ENCODE assay signal across 26 mouse cellular contexts in genomic region chr17:65854006-65854405, GRCm38 (mm10). TPM values are rescaled to one million over a fixed set of nuclear protein-coding genes. Genes with fewer than 3 reads are reported as not detected.
DNase-seq lines count a peak whose midpoint lies in the region; ATAC-seq lines count a peak whose summit lies in the region.
"Had no signal": no experiment of that assay in that cellular context is flagged by ENCODE, and none has a peak within 500 bp of the region (broad histone marks: within the 10 kb centered on the region; RNA-seq: fewer than 3 reads in every experiment).

No protein-coding gene starts in this region.

- DNase-seq in liver, embryonic 11.5 days (ENCODE audit: low spot score) = no peak
- DNase-seq in 416B (ENCODE audit: low read depth) = peak; percentile 57
- no peak for DNase-seq in embryo, embryonic 10 days (ENCODE audit: low spot score)
- DNase-seq: adrenal gland, postnatal 14 days; B cell, adult 2 months; cerebellum, adult 11 months; cerebellum, adult 2 months; cerebellum, adult 9-11 months; cerebellum, postnatal 36 days; gastrocnemius, postnatal 14 days; heart, adult 18-20 months; heart, postnatal 14 days; heart, postnatal 4 days had no signal

- 68% methylated on average over 4 of the region's 4 CpGs for whole genome bisulfite sequencing in liver, embryonic 15.5 days (ENCODE audit: insufficient replicate concordance)
- 81% methylated on average over 4 of the region's 4 CpGs for WGBS in liver, embryonic 11.5 days
- WGBS in heart, embryonic 11.5 days (ENCODE audit: insufficient replicate concordance) = 90% methylated on average over 4 of the region's 4 CpGs

- H3K9me3 ChIP-seq in liver, embryonic 15.5 days (replicated peaks) = no peaks in the 10 kb centered on the region
- H3K9me3 ChIP-seq in liver, embryonic 11.5 days (ENCODE audit: control insufficient read depth, low read length) = peaks cover 2% of the 10 kb centered on the region; the same call in 1 of the 2 replicates
- no peaks in the 10 kb centered on the region for H3K9me3 ChIP-seq in heart, embryonic 11.5 days (replicated peaks; ENCODE audit: control insufficient read depth, low read length)
- H3K9me3 ChIP-seq: forebrain, embryonic 10.5 days; forebrain, embryonic 13.5 days; heart, embryonic 13.5 days had no signal

- H3K9ac ChIP-seq in liver, embryonic 15.5 days = no peak overlapping the region
- H3K9ac ChIP-seq in liver, embryonic 11.5 days (ENCODE audit: low read depth, low read length) = no peak overlapping the region
- H3K9ac ChIP-seq in heart, embryonic 11.5 days (ENCODE audit: low read depth, low read length) = no peak overlapping the region
- H3K9ac ChIP-seq: forebrain, embryonic 13.5 days; heart, embryonic 13.5 days; hindbrain, embryonic 14.5 days had no signal

- peaks cover 88% of the 10 kb centered on the region for H3K36me3 ChIP-seq in liver, embryonic 15.5 days (replicated peaks)
- H3K36me3 ChIP-seq in liver, embryonic 11.5 days (ENCODE audit: control insufficient read depth, insufficient read depth, low read length) = peaks cover 40% of the 10 kb centered on the region
- H3K36me3 ChIP-seq in heart, embryonic 11.5 days (ENCODE audit: control insufficient read depth, insufficient read depth, low read length) = peaks cover 13% of the 10 kb centered on the region

- no peak for ATAC-seq in liver, embryonic 15.5 days (ENCODE audit: insufficient read depth)
- no peak for ATAC-seq in liver, embryonic 11.5 days (replicated peaks; ENCODE audit: low FRiP score)
- peak; percentile 55 for ATAC-seq in granulocyte monocyte progenitor cell, adult 5-6 weeks (replicated peaks; ENCODE audit: poor library complexity, severe bottlenecking)
- peak; percentile 41 for ATAC-seq in megakaryocyte progenitor cell, adult 5-6 weeks (replicated peaks; ENCODE audit: poor library complexity)
- ATAC-seq in heart, embryonic 11.5 days (replicated peaks; ENCODE audit: insufficient number of reproducible peaks, low FRiP score, low TSS enrichment) = no peak
- ATAC-seq: forebrain, embryonic 13.5 days; forebrain, embryonic 16.5 days; hindbrain, postnatal 0 days; inflammation-experienced regulatory T-cells, adult 6 months; Patski had no signal

- no peak overlapping the region for H3K4me2 ChIP-seq in liver, embryonic 15.5 days
- H3K4me2 ChIP-seq in liver, embryonic 11.5 days = no peak overlapping the region
- H3K4me2 ChIP-seq in heart, embryonic 11.5 days = no peak overlapping the region
- H3K4me2 ChIP-seq: forebrain, embryonic 13.5 days; heart, embryonic 13.5 days; hindbrain, embryonic 14.5 days had no signal

- no peaks in the 10 kb centered on the region for H3K27me3 ChIP-seq in liver, embryonic 15.5 days
- no peaks in the 10 kb centered on the region for H3K27me3 ChIP-seq in liver, embryonic 11.5 days (replicated peaks; ENCODE audit: control insufficient read depth, insufficient read depth, low read length)
- no peaks in the 10 kb centered on the region for H3K27me3 ChIP-seq in heart, embryonic 11.5 days (ENCODE audit: control insufficient read depth, insufficient read depth, low read length)
- H3K27me3 ChIP-seq: CH12.LX; forebrain, embryonic 13.5 days; heart, embryonic 13.5 days; Patski had no signal

- H3K4me3 ChIP-seq in liver, embryonic 15.5 days (replicated peaks) = no peak overlapping the region
- no peak overlapping the region for H3K4me3 ChIP-seq in liver, embryonic 11.5 days (ENCODE audit: low read depth, low read length)
- H3K4me3 ChIP-seq in heart, embryonic 11.5 days (ENCODE audit: low read depth, low read length) = no peak overlapping the region
- H3K4me3 ChIP-seq: forebrain, embryonic 10.5 days; forebrain, embryonic 13.5 days; heart, embryonic 13.5 days had no signal

- H3K4me1 ChIP-seq in liver, embryonic 15.5 days (replicated peaks) = peaks cover 15% of the 10 kb centered on the region
- peaks cover 15% of the 10 kb centered on the region for H3K4me1 ChIP-seq in liver, embryonic 11.5 days (replicated peaks; ENCODE audit: control insufficient read depth, insufficient read depth, low read length)
- H3K4me1 ChIP-seq in heart, embryonic 11.5 days (ENCODE audit: control insufficient read depth, insufficient read depth, low read length) = peaks cover 12% of the 10 kb centered on the region; the same call in 1 of the 2 replicates
- H3K4me1 ChIP-seq: forebrain, embryonic 10.5 days; forebrain, embryonic 13.5 days had no signal

- H3K27ac ChIP-seq in liver, embryonic 15.5 days (replicated peaks) = peak overlapping the region; percentile 29; the same call in 1 of the 2 replicates
- H3K27ac ChIP-seq in liver, embryonic 11.5 days (ENCODE audit: low read depth, low read length) = no peak overlapping the region
- H3K27ac ChIP-seq in heart, embryonic 11.5 days (ENCODE audit: low read depth, low read length) = no peak overlapping the region
- H3K27ac ChIP-seq: forebrain, embryonic 10.5 days; forebrain, embryonic 13.5 days; heart, embryonic 13.5 days; hindbrain, embryonic 14.5 days; hindbrain, postnatal 0 days had no signal

RNA-seq across cellular contexts. Expression of gene Ralbp1, which starts 31.6 kb away (rescaled TPM):
- 38.8 and 42.1 TPM in 2 replicates for polyA plus RNA-seq in liver, embryonic 15.5 days (2015; fragmentation: Nextera tagmentation; extraction: Ambion mirVana)
- polyA plus RNA-seq in liver, embryonic 11.5 days (2014; fragmentation: Nextera tagmentation; extraction: Ambion mirVana) = 48.7 and 55.2 TPM in 2 replicates
- total RNA-seq in granulocyte monocyte progenitor cell, adult 5-6 weeks (2014; fragmentation: Nextera tagmentation) = 40.5 and 41.4 TPM in 2 replicates
- 71.5 and 76.3 TPM in 2 replicates for total RNA-seq in granulocyte monocyte progenitor cell, adult 5-6 weeks (2017)
- total RNA-seq in megakaryocyte progenitor cell, adult 5-6 weeks (2015) = 33.8 and 35.2 TPM in 2 replicates
- total RNA-seq in megakaryocyte progenitor cell, adult 5-6 weeks (2017) = 92.5 and 96.5 TPM in 2 replicates
- 46.9 and 47.5 TPM in 2 replicates for polyA plus RNA-seq in heart, embryonic 11.5 days (2014; fragmentation: Nextera tagmentation; extraction: Ambion mirVana)

Comparison
In these comparisons a context has a peak if more than half of its experiments do, and no peak if none do; other contexts are left out.
1. ATAC-seq: peak in granulocyte monocyte progenitor cell, adult 5-6 weeks (single experiment) and megakaryocyte progenitor cell, adult 5-6 weeks (single experiment); none in liver, embryonic 15.5 days (single experiment), liver, embryonic 11.5 days (single experiment) and heart, embryonic 11.5 days (single experiment).